Mouse (Mus musculus): ENCODE data around the gene Bricd5. TPM values are rescaled to one million over a fixed set of nuclear protein-coding genes. Genes with fewer than 3 reads are reported as not detected.
"Not testable (repeated sequence)": the region's sequence is repeated elsewhere in the genome, so short reads cannot be mapped to it uniquely, and the experiment has no call there.

The Bricd5 gene
- polyA plus RNA-seq (2014; fragmentation: Nextera tagmentation; extraction: Ambion mirVana): 0.68 TPM in 1 of 2 replicates, not detected in the other

DNA sequence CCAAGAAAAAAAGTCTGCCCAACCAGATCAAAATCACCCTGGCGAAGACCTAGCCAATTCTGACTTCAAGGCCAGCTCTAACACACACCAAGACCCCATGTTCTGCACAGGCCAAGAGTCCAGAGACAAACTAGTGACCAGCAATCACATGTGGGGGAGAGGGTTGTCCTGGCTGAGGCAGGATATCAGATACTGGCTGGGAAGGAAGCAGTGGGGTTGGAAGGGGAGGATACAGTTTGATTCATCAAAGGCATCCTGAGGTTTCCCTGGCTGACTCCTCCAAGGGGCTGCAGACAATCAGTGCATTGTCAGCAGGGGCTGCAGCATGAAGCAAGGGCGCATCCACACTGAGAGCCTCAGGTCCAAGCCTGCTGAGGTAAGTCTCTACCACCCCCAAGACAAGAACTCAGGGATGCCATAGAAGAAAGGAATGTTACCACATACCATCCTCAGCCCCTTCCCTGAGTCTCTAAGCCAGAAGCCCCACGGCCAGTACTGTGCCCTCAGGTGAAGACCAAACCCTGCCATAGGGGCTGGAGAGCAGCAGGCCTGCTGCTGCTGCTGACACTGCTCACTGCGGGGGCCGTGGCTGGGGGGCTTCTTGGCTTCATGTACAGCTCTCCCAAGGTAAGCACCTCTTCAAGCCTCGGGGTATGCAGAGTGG lies at the start of gene Bricd5:
Gene Bricd5 (plus strand): TSS at position 273 of the 664 bp plus-strand sequence.
- peaks cover 3% of the 10 kb centered on the region; the same call in 1 of the 2 replicates for H3K27me3 ChIP-seq (ENCODE audit: control insufficient read depth, insufficient read depth, low read length)
- H3K36me3 ChIP-seq (ENCODE audit: control insufficient read depth, insufficient read depth, low read length): peaks cover 32% of the 10 kb centered on the region
- H3K9me3 ChIP-seq (ENCODE audit: control insufficient read depth, low read length): no peaks in the 10 kb centered on the region
- WGBS: 80% methylated on average over 6 of the region's 6 CpGs
- no peak within 1 kb of the TSS; the same call in 1 of the 2 replicates for H3K27ac ChIP-seq (ENCODE audit: low read depth, low read length)
- peak within 1 kb of the TSS; percentile 99; the same call in 1 of the 2 replicates for H3K4me2 ChIP-seq (ENCODE audit: low read depth, low read length)
- H3K4me3 ChIP-seq (ENCODE audit: low read depth, low read length): no peak within 1 kb of the TSS
- no peak for ATAC-seq (ENCODE audit: low read depth)
- H3K9ac ChIP-seq (replicated peaks; ENCODE audit: low read depth, low read length): no peak within 1 kb of the TSS
- peaks cover 40% of the 10 kb centered on the region for H3K4me1 ChIP-seq (ENCODE audit: control insufficient read depth, insufficient read depth, low read length)

DNA sequence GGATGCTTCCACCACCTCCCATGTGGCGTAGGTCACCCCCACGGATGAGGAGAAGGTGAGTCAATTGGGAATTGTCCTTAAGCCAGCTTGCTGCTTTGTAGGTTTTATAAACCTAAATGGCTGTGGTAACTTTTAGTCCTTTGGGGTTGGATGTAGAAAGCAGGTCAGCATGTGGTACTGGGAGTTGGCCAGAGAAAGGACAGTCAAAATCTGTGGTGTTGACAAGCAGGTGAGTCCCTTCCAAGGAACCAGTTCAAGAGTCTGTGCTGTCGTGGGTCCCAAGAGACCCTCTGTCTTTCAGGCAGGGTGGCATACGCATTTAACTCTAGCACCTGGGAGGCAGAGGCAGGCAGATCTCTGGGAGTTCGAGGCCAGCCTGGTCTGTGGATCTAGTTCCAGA lies 49.2 kb upstream of the Bricd5 start:
- ATAC-seq (ENCODE audit: low read depth): no peak

DNA sequence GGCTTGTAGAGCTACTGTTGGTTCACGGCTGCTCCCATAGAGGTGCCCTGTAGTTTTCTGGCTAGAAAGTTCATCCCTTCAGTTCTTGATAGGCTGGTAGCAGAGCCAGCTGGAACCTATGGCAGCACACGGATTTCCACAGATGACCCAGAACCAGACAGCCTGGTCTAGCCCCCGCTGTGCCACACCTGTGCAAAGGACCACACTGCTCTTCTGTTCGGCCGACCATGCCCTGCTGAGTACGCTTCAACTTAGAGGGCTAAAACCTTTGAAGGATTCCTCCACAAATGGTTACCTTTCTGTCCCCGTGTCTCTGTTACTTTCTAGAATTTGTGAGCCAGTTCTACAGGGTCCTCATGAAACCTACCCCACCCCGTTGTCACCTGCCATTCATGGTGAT lies 48.4 kb upstream of the Bricd5 start:
- not testable (repeated sequence) for H3K9me3 ChIP-seq (ENCODE audit: control insufficient read depth, low read length); H3K9ac ChIP-seq (replicated peaks; ENCODE audit: low read depth, low read length); H3K27ac ChIP-seq (ENCODE audit: low read depth, low read length); ATAC-seq (ENCODE audit: low read depth); H3K4me3 ChIP-seq (ENCODE audit: low read depth, low read length); H3K27me3 ChIP-seq (ENCODE audit: control insufficient read depth, insufficient read depth, low read length); H3K4me2 ChIP-seq (ENCODE audit: low read depth, low read length)
- Histone ChIP-seq H3K36me3 (ENCODE audit: control insufficient read depth, insufficient read depth, low read length) (peaks cover 39% of the 10 kb centered on the region), H3K4me1 (ENCODE audit: control insufficient read depth, insufficient read depth, low read length) (peaks cover 13% of the 10 kb centered on the region)
- WGBS: 91% methylated on average over 5 of the region's 8 CpGs

More for the DNA sequence above, 49.2 kb upstream of the Bricd5 start:
- Histone ChIP-seq H3K4me1 (ENCODE audit: control insufficient read depth, insufficient read depth, low read length) (peaks cover 12% of the 10 kb centered on the region), H3K4me2 (ENCODE audit: low read depth, low read length) (no peak overlapping the region), H3K27ac (ENCODE audit: low read depth, low read length) (no peak overlapping the region), H3K36me3 (ENCODE audit: control insufficient read depth, insufficient read depth, low read length) (peaks cover 46% of the 10 kb centered on the region), H3K27me3 (ENCODE audit: control insufficient read depth, insufficient read depth, low read length) (no peaks in the 10 kb centered on the region), H3K4me3 (ENCODE audit: low read depth, low read length) (no peak overlapping the region), H3K9me3 (ENCODE audit: control insufficient read depth, low read length) (no peaks in the 10 kb centered on the region), H3K9ac (replicated peaks; ENCODE audit: low read depth, low read length) (no peak overlapping the region)
- 92% methylated on average over 5 of the region's 5 CpGs for WGBS

DNA sequence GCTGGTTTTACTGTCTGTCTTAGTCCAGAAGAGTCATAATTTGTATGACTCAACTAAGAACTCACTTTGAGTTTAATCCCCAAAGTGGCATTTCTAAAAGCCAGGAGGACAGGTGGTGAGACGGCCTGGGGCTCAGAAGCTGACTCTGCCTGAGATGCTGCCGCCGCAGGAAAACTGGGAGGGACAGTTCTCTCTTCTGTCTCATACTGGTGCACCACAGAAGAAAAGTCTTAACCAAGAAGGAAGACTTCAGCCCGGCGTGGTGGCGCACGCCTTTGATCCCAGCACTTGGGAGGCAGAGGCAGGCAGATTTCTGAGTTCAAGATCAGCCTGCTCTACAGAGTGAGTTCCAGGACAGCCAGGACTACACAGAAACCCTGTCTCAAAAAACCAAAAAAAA lies 47.8 kb upstream of the Bricd5 start:
- WGBS: 87% methylated on average over 7 of the region's 7 CpGs
- no peak for ATAC-seq (ENCODE audit: low read depth)
- Histone ChIP-seq H3K4me1 (ENCODE audit: control insufficient read depth, insufficient read depth, low read length) (peaks cover 13% of the 10 kb centered on the region), H3K4me3 (ENCODE audit: low read depth, low read length) (no peak overlapping the region; the same call in 1 of the 2 replicates), H3K4me2 (ENCODE audit: low read depth, low read length) (no peak overlapping the region), H3K36me3 (ENCODE audit: control insufficient read depth, insufficient read depth, low read length) (peaks cover 33% of the 10 kb centered on the region), H3K9me3 (ENCODE audit: control insufficient read depth, low read length) (no peaks in the 10 kb centered on the region), H3K9ac (replicated peaks; ENCODE audit: low read depth, low read length) (no peak overlapping the region), H3K27ac (ENCODE audit: low read depth, low read length) (peak overlapping the region; percentile 92; the same call in 1 of the 2 replicates), H3K27me3 (ENCODE audit: control insufficient read depth, insufficient read depth, low read length) (no peaks in the 10 kb centered on the region)

DNA sequence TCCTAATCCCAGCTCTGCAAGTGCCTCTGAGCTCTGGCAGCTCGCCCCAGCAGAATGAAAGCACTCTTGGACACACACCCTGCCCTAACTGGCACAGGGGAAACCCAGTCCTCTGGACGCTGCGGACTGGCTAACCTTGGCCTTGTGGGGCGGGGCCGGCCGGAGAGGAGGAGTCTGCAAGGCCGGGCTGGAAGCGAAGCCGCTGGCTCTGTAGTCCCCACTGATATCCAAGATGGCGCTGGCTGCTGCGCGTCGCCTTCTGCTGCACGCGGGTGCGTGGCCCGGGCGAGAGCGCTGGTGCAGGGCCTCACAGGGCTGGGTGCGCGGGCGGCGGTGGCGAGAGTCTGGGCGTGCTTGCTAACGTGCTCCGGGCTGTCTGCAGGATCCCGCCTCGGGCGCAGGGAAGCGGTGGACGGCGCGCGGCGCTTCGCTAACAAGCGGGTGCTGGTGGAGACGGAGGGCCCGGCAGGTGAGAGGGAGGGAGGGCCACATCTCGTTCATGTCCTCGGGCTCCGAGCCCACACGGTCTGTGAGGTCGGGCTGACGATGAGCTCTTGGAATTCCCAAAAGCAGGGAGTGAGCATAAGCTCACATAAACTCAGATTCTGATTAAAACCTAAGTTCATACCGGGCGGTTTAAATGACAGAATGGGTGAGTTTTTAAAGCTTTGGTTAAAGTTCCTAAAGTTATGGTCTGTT lies 47.1 kb upstream of the Bricd5 start, which contains the start of gene Eci1:
Gene Eci1 (plus strand): TSS at position 171 of the 699 bp plus-strand sequence.
- peak within 1 kb of the TSS; percentile 63 for H3K4me3 ChIP-seq (ENCODE audit: low read depth, low read length)
- H3K4me2 ChIP-seq (ENCODE audit: low read depth, low read length): peak within 1 kb of the TSS; percentile 64
- H3K27ac ChIP-seq (ENCODE audit: low read depth, low read length): peak within 1 kb of the TSS; percentile 92
- H3K9ac ChIP-seq (replicated peaks; ENCODE audit: low read depth, low read length): peak within 1 kb of the TSS; percentile 83
- H3K27me3 ChIP-seq (ENCODE audit: control insufficient read depth, insufficient read depth, low read length): no peaks in the 10 kb centered on the region
- peak; percentile 97 for ATAC-seq (ENCODE audit: low read depth)
- H3K9me3 ChIP-seq (ENCODE audit: control insufficient read depth, low read length): no peaks in the 10 kb centered on the region
- WGBS: under 1% methylated on average over 47 of the region's 48 CpGs
- H3K4me1 ChIP-seq (ENCODE audit: control insufficient read depth, insufficient read depth, low read length): peaks cover 13% of the 10 kb centered on the region
- peaks cover 27% of the 10 kb centered on the region for H3K36me3 ChIP-seq (ENCODE audit: control insufficient read depth, insufficient read depth, low read length)

DNA sequence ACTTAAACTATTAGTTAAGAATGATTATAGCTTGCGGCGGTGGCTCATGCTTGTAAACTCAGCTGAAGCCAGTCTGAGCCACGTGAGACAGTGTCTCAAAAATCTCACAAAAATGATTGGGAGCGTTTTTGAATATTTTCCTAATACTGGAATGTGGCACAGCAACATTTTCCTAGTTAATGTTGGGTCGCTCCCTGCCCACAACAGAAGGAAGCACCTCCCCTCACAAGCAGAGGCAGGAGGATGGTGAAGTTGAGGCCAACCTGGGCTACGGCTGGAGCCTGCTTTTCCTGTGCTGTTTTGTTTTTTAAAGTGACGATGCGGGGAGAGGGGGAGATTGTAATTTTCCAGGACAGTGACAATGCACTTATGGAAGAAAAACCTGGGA lies 46.5 kb upstream of the Bricd5 start:
- Histone ChIP-seq H3K9me3 (ENCODE audit: control insufficient read depth, low read length) (no peaks in the 10 kb centered on the region), H3K4me3 (ENCODE audit: low read depth, low read length) (peak overlapping the region; percentile 63), H3K27me3 (ENCODE audit: control insufficient read depth, insufficient read depth, low read length) (no peaks in the 10 kb centered on the region), H3K9ac (replicated peaks; ENCODE audit: low read depth, low read length) (peak overlapping the region; percentile 83; the same call in 1 of the 2 replicates), H3K4me1 (ENCODE audit: control insufficient read depth, insufficient read depth, low read length) (peaks cover 13% of the 10 kb centered on the region), H3K4me2 (ENCODE audit: low read depth, low read length) (peak overlapping the region; percentile 64), H3K27ac (ENCODE audit: low read depth, low read length) (peak overlapping the region; percentile 92), H3K36me3 (ENCODE audit: control insufficient read depth, insufficient read depth, low read length) (peaks cover 23% of the 10 kb centered on the region)
- WGBS: 2% methylated on average over 8 of the region's 8 CpGs
- no peak for ATAC-seq (ENCODE audit: low read depth)

DNA sequence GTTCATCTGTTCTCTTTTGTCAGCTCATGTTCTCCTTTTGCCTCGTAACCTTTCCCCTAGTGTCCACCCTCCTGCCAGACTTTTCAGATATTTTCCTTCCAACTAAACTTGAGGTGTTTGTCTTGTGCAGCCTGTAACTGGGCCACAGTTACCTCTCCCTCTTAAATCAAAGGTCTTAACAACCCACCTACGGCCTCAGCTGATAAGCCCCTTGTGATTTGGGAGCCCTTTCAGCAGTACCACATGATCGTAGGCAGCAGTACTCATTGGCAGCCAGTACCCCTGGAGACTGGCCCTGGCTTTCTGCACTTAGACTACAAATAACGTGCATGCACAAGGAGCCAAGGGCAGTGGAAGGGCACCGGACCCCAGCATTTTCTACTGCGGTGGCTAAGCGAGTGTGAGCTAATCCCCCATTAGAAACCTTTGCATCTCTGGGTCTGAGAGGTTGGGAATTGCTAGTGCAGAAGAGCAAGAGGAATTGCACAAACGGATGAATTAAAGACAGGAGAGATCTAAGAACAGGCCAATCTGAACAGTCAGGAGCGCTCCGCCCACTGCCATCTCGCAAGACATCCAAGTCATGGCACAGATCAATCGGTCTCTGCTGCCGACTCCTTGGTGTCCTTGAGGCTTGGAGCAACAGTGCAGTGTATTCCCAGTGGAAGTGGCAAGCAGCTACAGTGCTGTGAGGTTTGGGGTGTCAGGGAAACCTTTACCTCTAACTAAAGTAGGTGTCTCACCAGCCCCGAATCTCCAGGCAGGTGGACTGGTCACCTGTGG lies 44.3 kb upstream of the Bricd5 start:
- Histone ChIP-seq H3K4me2 (ENCODE audit: low read depth, low read length) (no peak overlapping the region), H3K9ac (replicated peaks; ENCODE audit: low read depth, low read length) (no peak overlapping the region), H3K27ac (ENCODE audit: low read depth, low read length) (no peak overlapping the region), H3K36me3 (ENCODE audit: control insufficient read depth, insufficient read depth, low read length) (peaks cover 3% of the 10 kb centered on the region), H3K27me3 (ENCODE audit: control insufficient read depth, insufficient read depth, low read length) (no peaks in the 10 kb centered on the region), H3K4me1 (ENCODE audit: control insufficient read depth, insufficient read depth, low read length) (peaks cover 13% of the 10 kb centered on the region), H3K9me3 (ENCODE audit: control insufficient read depth, low read length) (no peaks in the 10 kb centered on the region), H3K4me3 (ENCODE audit: low read depth, low read length) (no peak overlapping the region)
- ATAC-seq (ENCODE audit: low read depth): no peak
- WGBS: 80% methylated on average over 14 of the region's 14 CpGs

DNA sequence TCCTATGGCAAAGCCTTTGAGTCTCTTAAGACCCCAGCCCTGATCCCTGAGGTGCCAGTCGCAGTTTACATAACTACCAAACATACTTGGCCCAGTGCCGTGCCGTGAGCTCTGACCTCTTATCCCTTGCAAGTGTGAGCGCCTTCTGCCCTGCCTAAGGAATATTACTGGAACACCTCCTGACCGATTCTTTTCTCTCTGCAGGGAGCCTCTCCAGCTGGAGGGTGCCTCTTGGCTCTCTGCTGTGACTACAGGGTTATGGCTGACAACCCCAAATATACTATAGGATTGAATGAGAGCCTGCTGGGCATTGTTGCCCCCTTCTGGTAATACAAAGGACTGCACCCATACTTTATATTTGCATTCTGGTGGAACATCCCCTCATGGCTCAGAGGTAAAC lies 36.7 kb upstream of the Bricd5 start:
- no peak overlapping the region for H3K4me3 ChIP-seq (ENCODE audit: low read depth, low read length)
- no peaks in the 10 kb centered on the region for H3K9me3 ChIP-seq (ENCODE audit: control insufficient read depth, low read length)
- H3K36me3 ChIP-seq (ENCODE audit: control insufficient read depth, insufficient read depth, low read length): peaks cover 20% of the 10 kb centered on the region
- 0 out of 2 replicates have a peak, but pooled peaks have one; percentile 28 for ATAC-seq (ENCODE audit: low read depth)
- H3K27ac ChIP-seq (ENCODE audit: low read depth, low read length): no peak overlapping the region
- 71% methylated on average over 5 of the region's 5 CpGs for WGBS
- no peaks in the 10 kb centered on the region for H3K4me1 ChIP-seq (ENCODE audit: control insufficient read depth, insufficient read depth, low read length)
- H3K27me3 ChIP-seq (ENCODE audit: control insufficient read depth, insufficient read depth, low read length): no peaks in the 10 kb centered on the region
- H3K4me2 ChIP-seq (ENCODE audit: low read depth, low read length): no peak overlapping the region
- H3K9ac ChIP-seq (replicated peaks; ENCODE audit: low read depth, low read length): no peak overlapping the region
